Mouse (Mus musculus) thymus, adult 18-20 months (tissue): ENCODE measurements around the gene 4933402E13Rik.

Experiments
- DNase-seq, 2 experiments: peaks; one replicate each; pipeline ENCODE4 v3.0.0; 2022; ENCODE audit warnings: mixed read lengths in 2 of 2

Gene 4933402E13Rik

DNA sequence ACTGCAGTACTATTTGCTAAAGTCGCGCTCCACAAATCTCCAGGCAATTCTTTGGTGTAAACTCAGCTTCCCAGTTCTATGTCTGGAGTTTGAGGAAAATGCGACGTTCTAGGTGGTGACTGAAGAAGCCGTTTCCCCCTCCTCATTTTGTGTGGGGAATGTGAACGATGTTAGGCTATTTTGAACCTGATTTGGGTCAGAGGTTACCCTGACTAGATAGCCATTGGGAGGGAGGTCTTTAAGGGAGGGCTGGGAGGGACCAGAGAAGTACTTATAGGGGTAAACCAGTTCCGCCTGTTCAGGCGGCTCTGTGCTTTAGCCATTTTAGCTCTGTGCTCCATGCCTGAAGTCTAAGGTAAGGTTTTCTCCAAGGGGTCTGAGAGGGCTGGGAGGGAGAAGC, at the start of gene 4933402E13Rik:
TSS of gene 4933402E13Rik (plus strand) at position 301 of the 400 bp plus-strand sequence.
- no peak for DNase-seq
